Mouse (Mus musculus): ENCODE measurements at regions not wholly inside any gene's neighbourhood (a gene's known extent, or its start where the extent isn't known, plus 50 kb on each side); places are given as distances from the start of the nearest gene placed in this dataset.
"Not testable (repeated sequence)": the region's sequence is repeated elsewhere in the genome, so short reads cannot be mapped to it uniquely, and the experiment has no call there.

- DNase-seq; intact Hi-C loops (cut with DNase I): not testable (repeated sequence)
Observed at GRCm38 (mm10) chr16:8914183-8914582, 84.3 kb downstream of the 1810013L24Rik start.

- intact Hi-C loops (cut with DNase I), result no loop called here
- no peak for DNase-seq
Observed at GRCm38 (mm10) chr16:8916091-8916490, 86.2 kb downstream of the 1810013L24Rik start.

GRCm38 (mm10) chr16:8918741-8919535 lies 89.0 kb downstream of the 1810013L24Rik start:
- intact Hi-C loops (cut with DNase I), result no loop called here
- DNase-seq, result no peak

GRCm38 (mm10) chr16:8924732-8925131 lies 94.8 kb downstream of the 1810013L24Rik start:
- intact Hi-C loops (cut with DNase I), result no loop called here
- DNase-seq, result peak; percentile 4 to 12

GRCm38 (mm10) chr16:8931961-8932360 lies 102.1 kb downstream of the 1810013L24Rik start:
- intact Hi-C loops (cut with DNase I), result no loop called here
- no peak for DNase-seq

GRCm38 (mm10) chr16:8933121-8933520 lies 103.2 kb downstream of the 1810013L24Rik start:
- intact Hi-C loops (cut with DNase I), result no loop called here

GRCm38 (mm10) chr16:8936446-8936845 lies 106.5 kb downstream of the 1810013L24Rik start:
- intact Hi-C loops (cut with DNase I), result no loop called here

More at GRCm38 (mm10) chr16:8933121-8933520, 103.2 kb downstream of the 1810013L24Rik start:
- DNase-seq, result no peak

GRCm38 (mm10) chr16:8938516-8938915 lies 108.6 kb downstream of the 1810013L24Rik start:
- intact Hi-C loops (cut with DNase I), result no loop called here
- peak in 1 of 2 experiments; percentile 26 for DNase-seq

More at GRCm38 (mm10) chr16:8936446-8936845, 106.5 kb downstream of the 1810013L24Rik start:
- no peak for DNase-seq

GRCm38 (mm10) chr16:8939136-8939535 lies 109.2 kb downstream of the 1810013L24Rik start:
- intact Hi-C loops (cut with DNase I), result no loop called here
- DNase-seq, result no peak

GRCm38 (mm10) chr16:8944412-8945102 lies 114.7 kb downstream of the 1810013L24Rik start:
- intact Hi-C loops (cut with DNase I), result no loop called here
- no peak for DNase-seq

- no peak for DNase-seq
- intact Hi-C loops (cut with DNase I), result no loop called here
Observed at GRCm38 (mm10) chr16:8947846-8948245, 117.9 kb downstream of the 1810013L24Rik start.

GRCm38 (mm10) chr16:8951156-8951899 lies 121.4 kb downstream of the 1810013L24Rik start:
- DNase-seq, result no peak
- intact Hi-C loops (cut with DNase I), result no loop called here

GRCm38 (mm10) chr16:8961739-8962138 lies 131.8 kb downstream of the 1810013L24Rik start:
- no peak for DNase-seq
- intact Hi-C loops (cut with DNase I), result no loop called here

GRCm38 (mm10) chr16:8993521-8994250 lies 163.8 kb downstream of the 1810013L24Rik start:
- DNase-seq, result no peak
- intact Hi-C loops (cut with DNase I), result no loop called here

GRCm38 (mm10) chr16:8994521-8994920 lies 164.6 kb downstream of the 1810013L24Rik start:
- intact Hi-C loops (cut with DNase I), result no loop called here

GRCm38 (mm10) chr16:8997250-8997649 lies 167.3 kb downstream of the 1810013L24Rik start:
- intact Hi-C loops (cut with DNase I), result no loop called here
- no peak for DNase-seq

More at GRCm38 (mm10) chr16:8994521-8994920, 164.6 kb downstream of the 1810013L24Rik start:
- DNase-seq, result no peak

GRCm38 (mm10) chr16:9004012-9004411 lies 174.1 kb downstream of the 1810013L24Rik start:
- DNase-seq, result peak; percentile 2 to 8
- intact Hi-C loops (cut with DNase I), result no loop called here

- DNase-seq, result no peak
- intact Hi-C loops (cut with DNase I), result loop anchor here (5.0 kb wide), 1 partner anchor 731 kb away; no protein-coding TSS in a partner anchor
Observed at GRCm38 (mm10) chr16:9005933-9006332, 176.0 kb downstream of the 1810013L24Rik start.

GRCm38 (mm10) chr16:9009361-9010083 lies 179.6 kb downstream of the 1810013L24Rik start:
- DNase-seq, result peak; percentile 79 to 82
- intact Hi-C loops (cut with DNase I), result loop anchor here (1.0 to 5.0 kb wide), 3 partner anchors 123 to 984 kb away; no protein-coding TSS in a partner anchor

All from heart, postnatal 36 days (tissue).